Mouse (Mus musculus): ENCODE results near the gene 4933417A18Rik. TPM values are rescaled to one million over a fixed set of nuclear protein-coding genes. Genes with fewer than 3 reads are reported as not detected.
"Not testable (repeated sequence)": the region's sequence is repeated elsewhere in the genome, so short reads cannot be mapped to it uniquely, and the experiment has no call there.

Gene 4933417A18Rik
- total RNA-seq, 2 experiments from 2014 or later = not detected

DNA sequence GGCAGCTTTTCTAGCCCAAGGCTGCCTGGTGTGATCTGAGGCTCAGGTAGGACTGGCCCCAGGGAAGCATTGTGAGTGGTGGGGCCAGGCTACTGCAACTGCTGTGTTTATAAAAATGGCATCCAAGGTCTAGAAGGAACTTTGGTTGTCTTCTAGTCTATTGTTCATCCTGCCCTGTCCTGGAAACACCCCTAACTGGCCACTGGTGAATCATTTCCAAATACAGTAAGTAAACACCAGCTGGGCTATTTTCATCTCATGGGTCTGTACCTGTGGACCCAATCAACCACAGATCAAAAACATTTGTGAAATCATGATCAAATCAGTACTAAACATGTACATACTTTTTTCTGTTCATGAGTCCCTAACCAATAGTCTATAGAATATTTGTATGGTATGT, 48.2 kb downstream of the 4933417A18Rik start:
- DNase-seq (ENCODE audit: low spot score in 2 of 2) = not testable (repeated sequence)
- intact Hi-C loops (cut with DNase I) = loop anchor here (5.0 kb wide), 1 partner anchor 70 kb away; no protein-coding TSS in a partner anchor

DNA sequence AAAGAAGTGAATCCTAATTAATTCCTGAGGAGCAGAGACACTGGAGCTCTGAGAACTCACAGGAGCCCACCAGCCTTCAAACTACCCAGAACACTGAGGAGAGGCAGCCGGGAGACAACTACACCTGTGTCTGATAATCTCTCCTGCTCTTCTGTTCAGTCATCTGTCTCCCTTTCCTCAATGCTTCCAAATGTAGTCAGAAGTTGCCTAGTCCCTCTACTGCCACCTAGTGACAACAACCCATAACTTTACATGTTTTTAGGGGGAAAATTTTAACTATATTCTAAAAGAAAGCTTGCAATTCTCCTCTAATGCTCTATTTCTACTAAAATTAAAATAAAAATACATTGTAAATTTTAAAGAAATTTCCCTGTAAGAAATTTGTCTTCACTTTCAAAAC, 48.9 kb downstream of the 4933417A18Rik start:
- no peak for DNase-seq (ENCODE audit: low spot score in 2 of 2)

DNA sequence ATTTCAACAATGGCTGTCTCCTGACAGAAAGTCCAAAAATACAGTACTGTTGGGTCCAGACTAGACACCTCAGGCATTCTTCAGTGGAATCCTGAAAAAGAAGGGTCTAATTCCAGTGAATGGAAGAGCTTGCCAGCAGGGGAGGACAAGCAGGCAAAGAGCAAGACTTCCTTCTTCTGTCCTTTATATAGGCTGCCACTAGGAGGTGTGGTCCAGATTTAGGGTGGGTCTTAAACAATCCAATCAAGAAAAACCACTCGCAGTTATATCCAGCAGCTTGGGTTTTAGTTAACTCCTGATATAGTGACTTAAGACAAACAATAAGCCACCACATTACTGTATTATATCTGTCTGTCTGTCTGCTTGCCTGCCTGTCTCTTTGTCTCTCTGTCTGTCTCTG, 49.6 kb downstream of the 4933417A18Rik start:
- no peak for DNase-seq (ENCODE audit: low spot score in 2 of 2)
- intact Hi-C loops (cut with DNase I) = loop anchor here (5.0 kb wide), 1 partner anchor 71 kb away; no protein-coding TSS in a partner anchor

More for the DNA sequence above, 48.9 kb downstream of the 4933417A18Rik start:
- intact Hi-C loops (cut with DNase I) = loop anchor here (5.0 kb wide), 1 partner anchor 71 kb away; no protein-coding TSS in a partner anchor

- intact Hi-C loops (cut with DNase I) = no loop called here
- DNase-seq (ENCODE audit: low spot score in 2 of 2) = no peak
These were observed 51.9 kb downstream of the 4933417A18Rik start for GRCm38 (mm10) chr13:34976116-34976515.

- no peak for DNase-seq (ENCODE audit: low spot score in 2 of 2)
- intact Hi-C loops (cut with DNase I) = no loop called here
These were observed 53.2 kb downstream of the 4933417A18Rik start for GRCm38 (mm10) chr13:34977410-34977809.

DNA sequence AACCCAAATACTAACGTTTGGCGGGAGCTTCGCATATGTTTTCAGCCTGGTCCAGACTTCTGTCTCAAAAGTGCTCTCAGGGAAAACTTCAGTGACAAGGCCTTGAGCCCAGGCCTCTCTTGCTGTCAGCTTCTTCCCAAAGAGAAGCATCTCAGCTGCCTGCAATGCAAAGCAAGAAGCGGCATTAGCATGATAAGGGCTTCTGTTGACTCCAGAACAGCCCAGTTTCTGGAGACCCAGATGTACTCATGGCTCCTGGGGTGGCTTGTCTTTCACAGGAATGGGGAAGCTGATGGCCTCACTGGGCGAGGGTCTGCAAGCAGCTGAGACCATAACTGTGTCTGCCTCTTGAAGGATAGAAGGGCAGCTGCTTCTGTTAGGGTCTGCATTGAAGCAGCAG, 54.4 kb downstream of the 4933417A18Rik start:
- DNase-seq (ENCODE audit: low spot score in 2 of 2); intact Hi-C loops (cut with DNase I): not testable (repeated sequence)

DNA sequence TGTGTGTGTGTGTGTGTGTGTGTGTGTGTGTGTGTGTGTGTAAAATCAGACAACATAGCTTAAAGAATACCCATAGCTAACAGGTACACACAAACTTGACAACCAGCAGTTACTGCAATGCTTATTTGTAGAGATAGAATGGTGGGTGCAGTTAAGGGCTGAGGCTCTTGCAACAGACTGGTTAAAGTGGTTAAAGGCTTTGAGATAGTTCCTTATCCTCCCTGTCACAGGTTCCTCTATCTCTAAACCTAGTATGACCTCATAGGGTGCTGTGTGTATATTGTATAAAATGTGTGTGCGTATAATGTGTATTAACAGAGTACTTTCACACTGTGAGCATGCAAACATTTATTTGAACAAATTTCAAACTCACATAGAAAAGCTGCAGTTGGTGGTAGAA, 59.3 kb downstream of the 4933417A18Rik start:
- intact Hi-C loops (cut with DNase I); DNase-seq (ENCODE audit: low spot score in 2 of 2): not testable (repeated sequence)

DNA sequence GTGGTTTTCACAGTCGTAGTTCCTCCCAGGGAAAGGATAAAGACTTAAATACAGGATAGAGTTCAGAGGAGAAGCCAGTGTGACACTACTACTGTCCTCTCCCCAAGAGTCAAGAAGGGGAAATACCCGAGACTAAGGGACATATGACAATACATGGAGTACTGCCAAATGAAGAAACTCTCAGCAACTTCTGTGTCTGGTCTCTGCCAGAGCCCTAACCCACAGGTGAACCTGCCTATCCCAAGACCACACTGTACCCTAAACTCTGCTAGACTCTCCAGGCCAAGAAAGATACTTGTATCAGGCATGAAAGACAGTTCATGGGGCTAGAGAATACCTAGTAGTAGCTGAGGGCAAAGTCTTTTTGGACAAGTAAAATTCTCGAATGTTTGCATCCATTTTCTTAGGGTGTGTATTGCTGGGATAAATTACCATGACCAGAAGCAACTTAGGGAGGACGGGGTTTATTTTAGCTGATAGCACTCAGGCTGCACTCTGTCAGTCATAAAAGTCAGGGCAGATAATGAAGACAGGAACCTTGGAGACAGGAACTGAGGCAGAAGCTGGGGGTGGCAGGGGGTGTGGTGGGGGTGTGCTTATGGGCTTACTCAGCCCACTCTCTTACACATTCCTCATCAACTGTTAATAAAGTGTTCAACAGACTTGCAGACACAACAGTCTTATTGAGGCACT, 67.5 kb downstream of the 4933417A18Rik start:
- no peak for DNase-seq (ENCODE audit: low spot score in 2 of 2)
- intact Hi-C loops (cut with DNase I) = no loop called here

GRCm38 (mm10) chr13:34993085-34993484, 68.9 kb downstream of the 4933417A18Rik start:
- intact Hi-C loops (cut with DNase I) = no loop called here

DNA sequence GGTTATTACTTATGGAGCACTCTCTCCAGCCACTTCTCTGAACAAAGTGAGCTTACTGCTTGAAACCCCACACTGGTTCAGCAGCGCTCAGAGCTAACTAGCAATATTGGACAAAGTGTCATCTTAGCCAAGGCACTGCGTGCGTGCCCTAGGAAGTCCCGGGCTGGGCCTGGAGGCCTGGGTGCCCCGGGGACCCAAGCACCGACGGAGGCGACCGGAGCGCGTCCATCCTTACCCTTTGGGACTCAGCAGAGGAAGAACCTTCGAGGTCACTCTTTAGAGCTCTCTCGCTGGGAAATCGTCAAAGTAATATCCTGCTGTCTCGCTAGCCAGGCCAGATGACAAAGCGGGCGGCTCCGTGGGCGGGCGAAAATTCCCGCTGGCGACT, 69.4 kb downstream of the 4933417A18Rik start:
- intact Hi-C loops (cut with DNase I) = no loop called here
- DNase-seq (ENCODE audit: low spot score in 2 of 2) = no peak

More at GRCm38 (mm10) chr13:34993085-34993484, 68.9 kb downstream of the 4933417A18Rik start:
- DNase-seq (ENCODE audit: low spot score in 2 of 2) = no peak

GRCm38 (mm10) chr13:34993983-34994811, 70.0 kb downstream of the 4933417A18Rik start:
- intact Hi-C loops (cut with DNase I) = no loop called here
- peak; percentile 82 to 83 for DNase-seq (ENCODE audit: low spot score in 2 of 2)

- no peak for DNase-seq (ENCODE audit: low spot score in 2 of 2)
- intact Hi-C loops (cut with DNase I) = no loop called here
These were observed 71.7 kb downstream of the 4933417A18Rik start for GRCm38 (mm10) chr13:34995925-34996324.

Other genes with a start within 250 kb of the 4933417A18Rik start
- gene Fam50b, start 189.6 kb upstream of the 4933417A18Rik start, total RNA-seq (2021) = not detected
- 10 to 100 TPM; 69.4 to 90.6 TPM for gene Prpf4b, start 49.1 kb upstream of the 4933417A18Rik start, total RNA-seq (2021)
- under 1 TPM; 0.79 to 0.91 TPM for gene Fam217a, start 99 bp upstream of the 4933417A18Rik start, total RNA-seq (2021)
- under 1 TPM; 0.41 to 0.57 TPM for gene Eci3, start 39.4 kb downstream of the 4933417A18Rik start, total RNA-seq (2021)
- 10 to 100 TPM; 37.7 to 46.3 TPM for gene Eci2, start 102.7 kb downstream of the 4933417A18Rik start, total RNA-seq (2021)